1 mouse cellular context compared by ENCODE assay signal in the genomic region with DNA sequence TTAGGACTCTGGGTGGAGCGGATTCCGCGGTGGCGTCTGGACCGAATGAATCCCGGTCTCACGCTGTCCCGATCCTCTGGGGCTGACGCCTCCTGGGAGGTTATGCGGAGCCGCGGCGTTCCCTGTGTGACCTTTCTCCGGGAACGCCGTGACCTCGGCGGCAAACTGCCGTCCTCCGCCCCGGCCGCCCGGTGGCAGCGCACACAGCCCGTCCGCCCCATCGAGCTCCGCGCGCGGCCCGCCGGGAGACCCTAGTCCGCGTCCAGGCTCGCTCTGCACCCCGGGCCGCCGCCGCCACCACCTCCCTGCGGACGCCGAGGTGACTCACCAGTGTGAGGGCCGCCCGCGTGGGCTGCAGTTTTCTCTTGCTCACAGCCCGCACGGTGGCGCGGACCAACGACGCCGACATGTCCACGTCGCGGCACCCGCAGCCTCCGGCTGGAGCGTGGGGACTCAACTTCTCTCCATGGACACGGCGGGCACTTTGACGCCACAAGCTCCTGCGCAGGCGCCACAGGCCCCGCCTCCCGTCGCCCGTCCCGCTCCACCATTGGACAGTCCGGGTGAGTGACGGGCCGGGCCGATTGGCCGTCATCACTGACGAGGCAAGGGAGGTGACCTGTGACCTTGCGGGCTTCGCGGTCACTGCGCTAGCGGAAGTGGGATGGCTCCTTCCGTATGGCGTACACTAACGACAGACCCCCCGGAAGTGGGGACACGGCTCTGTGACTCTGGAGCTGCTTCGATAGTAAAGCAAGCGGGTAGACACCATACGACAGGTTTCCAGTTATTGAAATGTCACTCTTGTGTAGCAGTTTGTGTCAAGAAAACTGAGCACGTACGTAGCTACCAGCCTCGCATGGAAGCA.
A peak's percentile ranks its signal among the peaks of the same experiment; 100 is the strongest.
TF ChIP-seq lines count a peak whose summit lies in the region.

A gene (minus strand): TSS at position 515 of the 868 bp plus-strand sequence.

TF ChIP-seq in MEL, 35 proteins besides CTCF, POLR2A, EP300 and RAD21 (continued from another document):
- TF ChIP-seq CHD1 (IDR thresholded peaks at IDR 0.05; ENCODE audit: low read depth, low read length) (no peak; the same call in none of the 2 replicates), MYB (IDR thresholded peaks at IDR 0.05; ENCODE audit: low read depth, low read length) (no peak), MEF2A (IDR thresholded peaks at IDR 0.05; ENCODE audit: extremely low read depth, insufficient replicate concordance, low read depth, low read length, poor library complexity, severe bottlenecking) (no peak), CHD2 (IDR thresholded peaks at IDR 0.05; ENCODE audit: low read length) (peak; percentile 42; the same call in 1 of the 2 replicates), GABPA (IDR thresholded peaks at IDR 0.05; ENCODE audit: low read depth, low read length) (0 out of 2 replicates have a peak, but pooled peaks have one; percentile 13), SIN3A (IDR thresholded peaks at IDR 0.05; ENCODE audit: low read length) (peak; percentile 85), SMC3 (IDR thresholded peaks at IDR 0.05; ENCODE audit: low read depth, low read length) (no peak)
